Mouse (Mus musculus) heart, embryonic 16.5 days (tissue): ENCODE results near the gene Gdf7. TPM values are rescaled to one million over a fixed set of nuclear protein-coding genes. Genes with fewer than 3 reads are reported as not detected.

ENCODE experiments used
- ATAC-seq: fragments of 200-750 bp; cut with Nextera tagmentation; replicated peaks from 2 replicates; pipeline ENCODE4 v1.8.0; 2017; ENCODE audit warnings: moderate number of reproducible peaks; ENCODE audit not compliant: insufficient read depth, low FRiP score; ENCODE audit errors: extremely low read depth
- H3K27ac ChIP-seq: fragments of 300-500 bp; sonication (generic); 2 replicates; pipeline ENCODE4 v1.5.1; 2014; ENCODE audit warnings: mild to moderate bottlenecking, low read length, control low read depth, moderate library complexity
- H3K27me3 ChIP-seq: fragments of 300-500 bp; sonication (generic); 2 replicates; pipeline ENCODE4 v1.6.1; 2014; ENCODE audit warnings: low read length, mixed read lengths; ENCODE audit not compliant: control insufficient read depth, insufficient read depth
- H3K36me3 ChIP-seq: fragments of 300-500 bp; sonication (generic); 2 replicates; pipeline ENCODE4 v1.6.1; 2014; ENCODE audit not compliant: control insufficient read depth, insufficient read depth
- H3K4me1 ChIP-seq: fragments of 300-500 bp; sonication (generic); 2 replicates; pipeline ENCODE4 v1.6.1; 2014; ENCODE audit warnings: low read length, mixed read lengths; ENCODE audit not compliant: control insufficient read depth, insufficient read depth
- H3K4me2 ChIP-seq: fragments of 300-500 bp; sonication (generic); 2 replicates; pipeline ENCODE4 v1.6.1; 2014; ENCODE audit warnings: low read depth, mild to moderate bottlenecking, control low read depth, low read length
- H3K4me3 ChIP-seq: fragments of 300-500 bp; sonication (generic); 2 replicates; pipeline ENCODE4 v1.5.1; 2014; ENCODE audit warnings: mild to moderate bottlenecking, control low read depth, low read length
- H3K9ac ChIP-seq: fragments of 300-500 bp; sonication (generic); 2 replicates; pipeline ENCODE4 v1.6.1; 2014; ENCODE audit warnings: low read length, control low read depth
- H3K9me3 ChIP-seq: fragments of 300-500 bp; sonication (generic); replicated peaks from 2 replicates; pipeline ENCODE4 v1.6.1; 2016; ENCODE audit warnings: low read length; ENCODE audit not compliant: control insufficient read depth
- WGBS: fragments of 180-500 bp; shearing (Covaris S2); extraction: QIAGEN DNeasy Blood & Tissue Kit; methylation state at CpG from one replicate; pipeline ENCODE4 v1.1.7; 2014; 5-methylcytosine and 5-hydroxymethylcytosine counted together
- polyA plus RNA-seq: library from polyadenylated mRNA; unstranded; fragments of >200 nt; fragmentation: Nextera tagmentation; extraction: Ambion mirVana; gene quantifications from 2 replicates; pipeline ENCODE4 v1.2.1, GENCODE M21; 2015

The Gdf7 gene
- polyA plus RNA-seq, 1 experiment from 2014 or later: not detected

DNA sequence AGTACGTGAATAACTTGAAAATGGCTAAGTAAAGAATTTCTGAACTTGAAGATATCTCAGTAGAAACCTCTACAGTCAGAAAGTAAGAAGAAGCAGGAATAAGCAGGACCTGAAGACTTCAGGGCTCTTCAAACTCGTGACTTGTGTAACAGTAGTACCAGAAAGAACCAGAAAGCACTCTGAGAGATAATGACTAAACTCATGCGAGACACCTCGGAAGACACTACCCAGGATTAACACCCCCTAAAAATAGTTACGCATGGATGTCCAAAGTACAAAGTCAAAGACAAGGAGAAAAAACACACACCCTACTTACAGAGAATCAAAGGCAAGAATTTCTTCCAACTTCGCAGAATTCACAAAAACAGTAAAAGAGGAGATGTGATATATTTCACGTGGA is 35.4 kb downstream of the Gdf7 start:
- Histone ChIP-seq H3K9me3 (no peaks in the 10 kb centered on the region), H3K9ac (no peak overlapping the region), H3K4me2 (no peak overlapping the region), H3K4me1 (0 out of 2 replicates have a peak, but pooled peaks cover 2% of the 10 kb centered on the region), H3K27ac (peak overlapping the region; percentile 18; the same call in 1 of the 2 replicates), H3K4me3 (no peak overlapping the region), H3K36me3 (0 out of 2 replicates have a peak, but pooled peaks cover 2% of the 10 kb centered on the region), H3K27me3 (no peaks in the 10 kb centered on the region)
- WGBS: 63% methylated on average over 7 of the region's 7 CpGs
- no peak for ATAC-seq

DNA sequence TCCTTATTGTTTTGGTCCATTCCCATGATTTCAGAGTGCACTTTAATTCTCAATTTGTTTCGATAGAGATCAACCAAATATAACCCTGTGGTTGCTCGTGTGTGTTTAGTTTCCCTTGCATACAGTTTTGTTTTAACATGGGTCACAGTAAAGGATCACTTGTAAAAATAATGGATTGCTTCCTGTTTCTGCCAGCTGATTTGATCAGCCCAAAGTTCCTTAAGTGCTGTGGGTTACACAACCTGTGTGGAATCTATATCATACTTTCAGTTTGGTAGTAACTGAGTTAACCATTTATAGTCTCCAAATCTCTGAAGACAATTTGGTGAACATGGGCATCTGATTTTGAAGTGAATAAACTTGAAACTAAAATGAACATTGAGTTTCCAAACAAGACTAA is 41.5 kb downstream of the Gdf7 start:
- 0 out of 2 replicates have a peak, but pooled peaks cover 2% of the 10 kb centered on the region for H3K4me1 ChIP-seq
- no peak overlapping the region for H3K9ac ChIP-seq
- no peak for ATAC-seq
- no peaks in the 10 kb centered on the region for H3K36me3 ChIP-seq
- H3K4me3 ChIP-seq: no peak overlapping the region
- H3K9me3 ChIP-seq: no peaks in the 10 kb centered on the region
- no peaks in the 10 kb centered on the region for H3K27me3 ChIP-seq
- 75% methylated on average over 2 of the region's 2 CpGs for WGBS
- no peak overlapping the region for H3K4me2 ChIP-seq
- no peak overlapping the region for H3K27ac ChIP-seq

Other genes starting within 250 kb of the Gdf7 start
- gene Ldah, start 93.8 kb downstream of the Gdf7 start, polyA plus RNA-seq: 36.5 and 43.0 TPM in 2 replicates
- gene Hs1bp3, start 11.5 kb upstream of the Gdf7 start, polyA plus RNA-seq: 15.1 and 16.5 TPM in 2 replicates
- 38.5 and 39.3 TPM in 2 replicates for gene Rhob, start 198.1 kb upstream of the Gdf7 start, polyA plus RNA-seq